Mouse (Mus musculus): ENCODE results near the gene Dnajc3. TPM values are rescaled to one million over a fixed set of nuclear protein-coding genes. Genes with fewer than 3 reads are reported as not detected.

Dnajc3 gene
- polyA plus RNA-seq, 2 experiments = 22.8 to 42.0 TPM

DNA sequence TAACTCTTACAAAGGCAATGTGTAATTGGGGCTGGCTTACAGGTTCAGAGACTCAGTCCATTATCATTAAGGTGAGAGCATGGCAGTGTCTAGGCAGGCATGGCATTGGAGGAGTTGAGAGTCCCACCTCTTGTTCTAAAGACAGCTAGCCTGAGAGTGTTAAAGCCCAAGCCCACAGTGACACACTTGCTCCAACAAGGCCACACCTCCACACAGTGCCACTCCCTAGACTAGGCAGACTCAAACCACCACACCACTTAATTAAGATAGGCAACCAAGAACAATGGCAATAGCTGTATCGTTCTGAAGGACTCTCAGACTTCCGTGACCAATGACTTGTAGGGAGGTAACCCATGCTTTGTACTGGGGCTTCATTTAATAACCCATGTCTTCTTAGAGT is 7.0 kb upstream of the Dnajc3 start:
- H3K36me3 ChIP-seq (ENCODE audit: control insufficient read depth, insufficient read depth, low read length) = no peaks in the 10 kb centered on the region
- ATAC-seq (ENCODE audit: low FRiP score, low read depth) (no peak), DNase-seq (ENCODE audit: low spot score) (no peak)
- H3K27ac ChIP-seq (replicated peaks; ENCODE audit: low read depth, low read length) = no peak overlapping the region
- no peaks in the 10 kb centered on the region for H3K9me3 ChIP-seq (ENCODE audit: control insufficient read depth, low read length)
- H3K4me3 ChIP-seq (replicated peaks; ENCODE audit: low read length) = no peak overlapping the region
- no peak overlapping the region for H3K9ac ChIP-seq (ENCODE audit: low read depth, low read length, severe bottlenecking)
- peaks cover 4% of the 10 kb centered on the region; the same call in 1 of the 2 replicates for H3K4me1 ChIP-seq (ENCODE audit: control insufficient read depth, insufficient read depth, low read length)
- H3K4me2 ChIP-seq (replicated peaks; ENCODE audit: low read depth, low read length, severe bottlenecking) = no peak overlapping the region
- H3K27me3 ChIP-seq (ENCODE audit: control insufficient read depth, insufficient read depth, low read length) = no peaks in the 10 kb centered on the region
- no peak for TF ChIP-seq POLR2A (IDR thresholded peaks at IDR 0.05; ENCODE audit: borderline replicate concordance, extremely low read depth, insufficient read depth, insufficient read length)
- 87% methylated on average over 2 of the region's 2 CpGs for WGBS

DNA sequence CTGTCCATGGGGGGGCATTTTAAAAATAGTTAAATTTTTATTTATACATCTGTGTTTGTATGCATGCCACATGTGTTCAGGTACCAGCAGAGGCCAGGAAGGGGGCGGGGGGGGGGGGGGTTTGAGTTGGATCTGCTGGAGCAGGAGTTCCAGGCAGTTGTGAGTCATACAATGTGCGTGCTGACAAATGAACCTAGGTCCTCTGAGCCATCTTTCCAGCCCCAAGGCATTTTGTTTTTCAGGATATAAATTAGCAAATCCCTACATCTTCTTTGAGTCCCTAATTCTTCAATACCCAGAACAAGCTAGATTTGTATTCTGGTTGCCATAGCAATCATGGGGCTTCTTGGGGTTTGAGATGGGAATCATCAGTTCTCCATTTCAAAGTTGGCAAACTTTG is 6.6 kb upstream of the Dnajc3 start:
- 66% methylated on average over 2 of the region's 2 CpGs for WGBS
- no peaks in the 10 kb centered on the region for H3K36me3 ChIP-seq (ENCODE audit: control insufficient read depth, insufficient read depth, low read length)
- H3K4me1 ChIP-seq (ENCODE audit: control insufficient read depth, insufficient read depth, low read length) = no peaks in the 10 kb centered on the region
- no peak overlapping the region for H3K9ac ChIP-seq (ENCODE audit: low read depth, low read length, severe bottlenecking)
- ATAC-seq (ENCODE audit: low FRiP score, low read depth) (no peak), DNase-seq (ENCODE audit: low spot score) (no peak)
- no peak overlapping the region for H3K4me2 ChIP-seq (replicated peaks; ENCODE audit: low read depth, low read length, severe bottlenecking)
- no peak for TF ChIP-seq POLR2A (IDR thresholded peaks at IDR 0.05; ENCODE audit: borderline replicate concordance, extremely low read depth, insufficient read depth, insufficient read length)
- H3K27ac ChIP-seq (replicated peaks; ENCODE audit: low read depth, low read length) = no peak overlapping the region
- H3K9me3 ChIP-seq (ENCODE audit: control insufficient read depth, low read length) = no peaks in the 10 kb centered on the region
- no peaks in the 10 kb centered on the region for H3K27me3 ChIP-seq (ENCODE audit: control insufficient read depth, insufficient read depth, low read length)
- H3K4me3 ChIP-seq (replicated peaks; ENCODE audit: low read length) = no peak overlapping the region

GRCm38 (mm10) chr14:118932956-118933355 is 4.8 kb upstream of the Dnajc3 start:
- Histone ChIP-seq H3K27ac (replicated peaks; ENCODE audit: low read depth, low read length) (no peak overlapping the region), H3K36me3 (ENCODE audit: control insufficient read depth, insufficient read depth, low read length) (no peaks in the 10 kb centered on the region), H3K27me3 (ENCODE audit: control insufficient read depth, insufficient read depth, low read length) (no peaks in the 10 kb centered on the region), H3K4me3 (replicated peaks; ENCODE audit: low read length) (no peak overlapping the region), H3K9me3 (ENCODE audit: control insufficient read depth, low read length) (no peaks in the 10 kb centered on the region), H3K9ac (ENCODE audit: low read depth, low read length, severe bottlenecking) (no peak overlapping the region), H3K4me1 (ENCODE audit: control insufficient read depth, insufficient read depth, low read length) (no peaks in the 10 kb centered on the region), H3K4me2 (replicated peaks; ENCODE audit: low read depth, low read length, severe bottlenecking) (no peak overlapping the region)
- TF ChIP-seq POLR2A (IDR thresholded peaks at IDR 0.05; ENCODE audit: borderline replicate concordance, extremely low read depth, insufficient read depth, insufficient read length) = no peak
- 70% methylated on average over 6 of the region's 8 CpGs for WGBS
- DNase-seq (ENCODE audit: low spot score) = no peak
- ATAC-seq (ENCODE audit: low FRiP score, low read depth) = no peak

DNA sequence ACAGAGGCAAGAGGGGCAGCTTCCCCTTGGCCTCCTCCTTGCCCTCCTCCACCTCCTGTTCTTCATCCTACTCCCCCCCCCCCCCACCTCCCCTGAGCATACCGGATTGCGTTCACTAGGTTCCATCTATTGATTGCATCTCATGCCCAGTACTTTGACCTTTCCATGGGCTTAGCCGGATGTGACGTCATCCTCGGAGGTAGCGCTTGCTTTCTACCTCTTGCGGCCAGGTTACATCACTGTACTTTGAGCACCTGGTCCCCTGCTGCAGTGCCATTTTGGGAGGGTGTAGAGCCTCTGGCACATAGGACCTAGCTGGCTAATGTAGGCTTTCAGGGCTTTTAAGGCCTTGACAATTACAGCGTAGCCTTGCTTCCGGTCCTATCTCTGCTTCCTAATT is 3.1 kb upstream of the Dnajc3 start:
- ATAC-seq (ENCODE audit: low FRiP score, low read depth) (no peak), DNase-seq (ENCODE audit: low spot score) (no peak)
- no peak overlapping the region for H3K4me2 ChIP-seq (replicated peaks; ENCODE audit: low read depth, low read length, severe bottlenecking)
- TF ChIP-seq POLR2A (IDR thresholded peaks at IDR 0.05; ENCODE audit: borderline replicate concordance, extremely low read depth, insufficient read depth, insufficient read length) = no peak
- WGBS = 92% methylated on average over 9 of the region's 9 CpGs
- H3K36me3 ChIP-seq (ENCODE audit: control insufficient read depth, insufficient read depth, low read length) = no peaks in the 10 kb centered on the region
- peaks cover 9% of the 10 kb centered on the region for H3K4me1 ChIP-seq (ENCODE audit: control insufficient read depth, insufficient read depth, low read length)
- H3K4me3 ChIP-seq (replicated peaks; ENCODE audit: low read length) = no peak overlapping the region
- no peaks in the 10 kb centered on the region for H3K9me3 ChIP-seq (ENCODE audit: control insufficient read depth, low read length)
- no peak overlapping the region for H3K27ac ChIP-seq (replicated peaks; ENCODE audit: low read depth, low read length)
- no peak overlapping the region for H3K9ac ChIP-seq (ENCODE audit: low read depth, low read length, severe bottlenecking)
- no peaks in the 10 kb centered on the region for H3K27me3 ChIP-seq (ENCODE audit: control insufficient read depth, insufficient read depth, low read length)

- WGBS = 63% methylated on average over 3 of the region's 3 CpGs
- Histone ChIP-seq H3K9me3 (ENCODE audit: control insufficient read depth, low read length) (no peaks in the 10 kb centered on the region), H3K27me3 (ENCODE audit: control insufficient read depth, insufficient read depth, low read length) (no peaks in the 10 kb centered on the region), H3K4me3 (replicated peaks; ENCODE audit: low read length) (no peak overlapping the region), H3K9ac (ENCODE audit: low read depth, low read length, severe bottlenecking) (no peak overlapping the region), H3K4me1 (ENCODE audit: control insufficient read depth, insufficient read depth, low read length) (peaks cover 12% of the 10 kb centered on the region), H3K4me2 (replicated peaks; ENCODE audit: low read depth, low read length, severe bottlenecking) (no peak overlapping the region), H3K36me3 (ENCODE audit: control insufficient read depth, insufficient read depth, low read length) (no peaks in the 10 kb centered on the region), H3K27ac (replicated peaks; ENCODE audit: low read depth, low read length) (no peak overlapping the region)
- DNase-seq (ENCODE audit: low spot score) (no peak), ATAC-seq (ENCODE audit: low FRiP score, low read depth) (no peak)
- TF ChIP-seq POLR2A (IDR thresholded peaks at IDR 0.05; ENCODE audit: borderline replicate concordance, extremely low read depth, insufficient read depth, insufficient read length) = no peak
Measured at GRCm38 (mm10) chr14:118936236-118936635, 1.5 kb upstream of the Dnajc3 start.

GRCm38 (mm10) chr14:118936952-118937351 is 824 bp upstream of the Dnajc3 start:
- WGBS = 29% methylated on average over 4 of the region's 4 CpGs
- H3K4me3 ChIP-seq (replicated peaks; ENCODE audit: low read length) = peak overlapping the region; percentile 99
- H3K4me2 ChIP-seq (replicated peaks; ENCODE audit: low read depth, low read length, severe bottlenecking) = peak overlapping the region; percentile 69
- ATAC-seq (ENCODE audit: low FRiP score, low read depth) (no peak), DNase-seq (ENCODE audit: low spot score) (no peak)
- peak overlapping the region; percentile 99 for H3K9ac ChIP-seq (ENCODE audit: low read depth, low read length, severe bottlenecking)
- TF ChIP-seq POLR2A (IDR thresholded peaks at IDR 0.05; ENCODE audit: borderline replicate concordance, extremely low read depth, insufficient read depth, insufficient read length) = no peak
- no peaks in the 10 kb centered on the region for H3K27me3 ChIP-seq (ENCODE audit: control insufficient read depth, insufficient read depth, low read length)
- no peaks in the 10 kb centered on the region for H3K9me3 ChIP-seq (ENCODE audit: control insufficient read depth, low read length)
- H3K36me3 ChIP-seq (ENCODE audit: control insufficient read depth, insufficient read depth, low read length) = no peaks in the 10 kb centered on the region
- H3K4me1 ChIP-seq (ENCODE audit: control insufficient read depth, insufficient read depth, low read length) = peaks cover 12% of the 10 kb centered on the region
- peak overlapping the region; percentile 65 for H3K27ac ChIP-seq (replicated peaks; ENCODE audit: low read depth, low read length)

Data from limb, embryonic 14.5 days (tissue).